Mouse (Mus musculus) kidney, adult 11 months (tissue): ENCODE data around the gene Lingo1.

Experiments
- DNase-seq: peaks from one replicate; pipeline ENCODE4 v3.0.0; 2022

The Lingo1 gene

DNA sequence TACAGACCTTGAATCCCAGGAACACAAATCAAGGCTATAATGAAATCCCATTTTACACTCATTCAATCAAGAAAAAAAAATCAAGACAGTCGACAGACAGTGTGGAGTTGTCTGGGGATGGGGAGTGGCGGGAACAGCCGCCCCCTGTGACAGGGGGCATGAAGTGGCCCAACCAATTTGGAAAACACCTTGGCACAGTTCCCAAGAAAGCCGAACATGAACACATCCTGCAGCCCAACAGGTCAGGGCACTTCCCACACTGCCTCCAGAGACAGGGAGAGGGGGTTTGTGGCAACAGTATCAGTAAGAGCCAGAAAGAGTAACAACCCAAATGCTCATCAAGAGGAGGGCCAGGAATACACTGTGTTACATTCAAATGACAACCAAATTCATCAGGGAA lies 165.3 kb downstream of the Lingo1 start:
- no peak for DNase-seq

DNA sequence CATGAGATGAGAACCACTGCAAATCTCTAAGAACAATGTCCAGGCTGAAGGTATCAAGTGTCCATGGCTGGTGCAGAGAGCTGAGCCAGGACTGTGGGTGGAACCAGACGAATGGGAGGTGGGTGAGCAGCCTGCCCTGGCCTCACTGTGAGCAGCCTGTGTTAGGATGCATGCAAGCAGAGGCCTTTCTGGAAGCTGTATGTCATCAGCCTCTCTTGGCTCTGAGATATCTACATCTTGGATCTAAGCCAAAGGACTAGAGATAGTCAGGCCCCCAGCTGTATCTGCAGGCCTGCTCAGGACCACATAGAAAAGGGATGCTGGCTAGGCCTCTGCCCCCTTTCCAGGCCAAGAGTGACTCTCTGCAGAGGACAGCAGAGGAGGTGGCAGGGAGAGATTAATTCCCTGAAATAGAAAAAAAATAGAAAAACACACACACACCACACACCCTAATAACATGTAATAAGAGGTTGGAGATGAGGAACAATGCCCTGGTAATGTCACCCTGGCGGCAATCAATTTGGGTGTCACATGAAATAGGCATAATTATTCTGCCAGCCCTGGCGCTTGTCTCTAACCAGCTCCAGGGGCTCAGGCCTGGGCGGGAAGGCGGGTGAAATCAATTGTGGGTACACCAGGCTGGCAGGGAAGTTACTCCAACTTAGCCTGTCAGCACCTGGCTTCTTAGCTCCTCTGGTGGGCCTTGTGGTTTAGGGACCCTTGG lies 166.4 kb downstream of the Lingo1 start:
- DNase-seq, result no peak

DNA sequence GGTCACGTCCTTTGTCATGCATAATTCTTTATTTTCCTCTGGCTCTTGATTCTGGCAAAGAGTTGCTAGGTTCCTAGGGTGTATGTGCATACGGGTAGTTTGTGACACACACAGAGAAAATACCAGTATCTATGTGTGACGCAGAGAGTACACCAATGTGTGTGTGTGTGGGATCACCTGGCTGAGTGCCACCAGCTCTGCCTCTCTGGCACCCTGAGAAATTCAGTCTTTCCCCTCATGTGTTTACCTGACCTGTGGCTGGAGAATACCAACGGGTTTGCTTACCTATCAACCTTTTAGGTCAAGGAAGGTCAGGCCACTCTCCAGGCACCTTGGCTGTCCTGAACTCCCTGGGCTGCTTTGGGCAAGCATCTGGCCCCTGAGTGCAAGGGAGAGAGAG lies 169.0 kb downstream of the Lingo1 start:
- DNase-seq, result no peak

DNA sequence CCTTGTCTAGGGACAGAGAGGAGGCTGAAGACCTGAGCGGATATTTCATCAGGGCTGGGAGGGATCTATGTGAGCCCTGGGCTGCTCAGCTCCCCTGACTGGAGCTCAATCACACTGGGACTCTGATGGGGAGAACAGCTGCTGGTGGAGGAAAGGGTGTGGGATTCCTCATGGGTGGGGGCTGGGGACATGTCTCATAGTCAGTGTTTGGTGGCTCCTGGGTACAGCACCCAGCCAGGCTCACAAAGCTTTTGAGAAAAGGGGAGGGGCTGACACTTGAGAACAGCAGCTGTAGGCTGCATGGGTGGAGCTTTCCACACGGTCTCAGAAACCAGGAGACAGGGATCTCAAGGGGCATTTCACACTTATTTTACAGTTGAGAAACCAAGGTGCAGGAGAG lies 171.3 kb downstream of the Lingo1 start:
- no peak for DNase-seq

DNA sequence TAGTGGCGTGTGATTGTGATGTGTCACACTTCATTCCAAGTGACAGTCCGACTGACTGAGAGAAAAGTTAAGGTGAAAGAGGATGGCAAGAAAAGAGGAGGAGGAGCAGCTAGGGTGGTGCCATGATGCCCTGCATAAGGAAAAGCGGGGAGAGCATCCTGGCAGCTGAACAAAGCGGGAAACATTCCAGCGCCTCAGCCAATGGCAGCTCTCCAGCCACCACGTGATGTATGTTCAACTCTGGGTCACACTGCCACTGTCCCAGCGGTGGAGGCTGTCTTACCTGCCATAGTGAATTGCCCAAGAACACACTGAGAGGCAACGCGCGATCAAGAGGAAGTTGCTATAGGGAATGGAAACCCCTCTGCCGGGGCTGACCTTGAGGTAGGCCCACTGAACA lies 172.9 kb downstream of the Lingo1 start:
- DNase-seq, result no peak

DNA sequence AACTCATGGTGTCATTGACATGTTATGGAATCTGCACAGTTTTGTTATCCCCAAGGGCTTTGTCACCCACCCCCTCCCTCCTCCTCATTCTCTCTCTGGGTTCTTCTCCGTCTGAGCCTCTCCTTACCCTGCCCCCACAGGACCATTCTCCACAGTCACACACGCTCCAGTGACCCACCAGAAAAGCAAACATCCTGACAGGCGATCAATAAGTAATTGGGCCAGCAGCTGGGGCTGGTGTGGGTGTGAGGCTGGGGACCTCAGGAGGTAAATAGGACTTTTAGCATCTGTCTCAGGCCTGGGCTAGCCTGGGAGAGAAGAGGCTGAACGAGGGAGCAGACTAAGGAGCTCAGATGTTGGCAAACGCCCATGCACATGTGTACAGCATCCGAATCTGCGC lies 173.5 kb downstream of the Lingo1 start:
- no peak for DNase-seq

DNA sequence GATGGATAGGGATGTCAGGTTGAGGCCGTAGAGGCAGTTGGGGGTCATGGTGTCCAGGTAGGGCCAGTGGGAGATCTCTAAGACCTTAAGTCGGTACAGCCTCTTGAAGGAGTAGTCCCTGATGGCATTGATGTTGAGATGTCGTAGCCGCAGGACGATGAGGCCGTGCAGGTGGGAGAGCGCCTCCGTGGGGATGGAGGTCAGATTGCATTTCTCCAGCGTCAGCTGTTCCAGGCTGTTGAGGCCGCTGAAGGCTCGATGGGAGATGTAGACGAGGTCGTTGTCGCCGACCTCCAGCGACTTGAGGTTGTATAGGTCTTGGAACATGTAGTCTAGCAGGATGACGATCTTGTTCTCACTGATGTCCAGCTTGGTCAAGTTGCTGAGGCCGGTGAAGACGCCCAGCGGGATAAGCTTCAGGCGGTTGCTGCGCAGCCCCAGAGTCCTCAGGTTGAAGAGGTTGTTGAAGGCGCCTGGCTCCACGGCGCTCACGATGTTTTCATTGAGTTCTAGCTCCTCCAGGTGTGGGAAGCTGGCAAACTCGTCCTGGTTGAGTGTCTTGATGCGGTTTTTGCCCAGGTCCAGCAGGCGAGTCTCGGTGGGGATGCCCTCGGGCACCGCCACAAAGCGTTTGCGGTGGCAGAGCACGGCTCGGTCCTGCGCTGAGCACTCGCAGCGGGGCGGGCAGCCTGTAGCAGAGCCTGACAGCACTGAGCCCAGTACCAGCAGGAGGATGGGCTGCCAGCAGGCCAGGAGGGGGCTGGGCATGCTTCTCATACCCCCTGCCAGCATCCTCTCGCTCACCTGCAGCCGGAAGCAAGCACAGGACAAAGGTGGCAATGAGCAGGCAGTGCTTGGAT lies 175.5 kb downstream of the Lingo1 start:
- no peak for DNase-seq

DNA sequence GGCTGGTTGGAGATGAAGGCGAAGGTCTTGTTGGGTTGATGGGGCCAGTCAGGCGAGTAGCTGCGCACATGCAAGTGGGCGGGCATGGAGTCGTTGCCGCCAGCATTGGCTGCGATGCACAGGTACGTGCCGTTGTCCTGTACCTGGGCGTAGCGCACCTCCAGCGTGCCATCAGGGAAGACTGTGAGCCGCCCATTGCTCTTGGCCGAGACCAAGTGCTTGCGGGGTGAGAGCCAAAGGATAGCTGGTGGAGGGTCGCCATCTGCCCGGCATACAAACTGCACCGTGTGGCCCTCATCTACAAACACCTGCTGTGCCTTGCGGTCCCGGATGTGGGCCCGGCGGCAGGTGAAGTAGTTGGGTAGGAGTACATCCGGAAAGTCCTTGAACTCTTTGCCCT lies 176.6 kb downstream of the Lingo1 start:
- no peak for DNase-seq

DNA sequence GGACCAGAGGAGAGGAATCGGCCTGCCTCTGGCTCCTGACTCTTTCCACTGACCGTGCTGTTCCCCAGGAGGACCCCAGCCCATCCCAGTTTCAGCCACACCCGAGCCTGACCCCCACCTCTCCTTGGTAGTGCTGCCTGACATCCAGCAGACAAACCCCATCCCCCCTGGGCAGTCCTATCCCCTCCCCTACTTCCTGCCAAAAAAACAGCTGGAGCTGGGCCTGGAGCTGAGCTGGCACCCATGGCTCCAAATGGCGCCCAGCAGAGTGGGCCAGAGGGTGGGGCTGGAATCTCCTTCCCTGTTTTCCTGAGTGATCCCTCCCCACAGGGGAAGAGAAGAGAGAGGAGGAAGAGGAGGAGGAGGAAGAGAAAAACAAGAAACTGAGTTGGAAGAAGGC lies 177.6 kb downstream of the Lingo1 start:
- DNase-seq, result no peak

DNA sequence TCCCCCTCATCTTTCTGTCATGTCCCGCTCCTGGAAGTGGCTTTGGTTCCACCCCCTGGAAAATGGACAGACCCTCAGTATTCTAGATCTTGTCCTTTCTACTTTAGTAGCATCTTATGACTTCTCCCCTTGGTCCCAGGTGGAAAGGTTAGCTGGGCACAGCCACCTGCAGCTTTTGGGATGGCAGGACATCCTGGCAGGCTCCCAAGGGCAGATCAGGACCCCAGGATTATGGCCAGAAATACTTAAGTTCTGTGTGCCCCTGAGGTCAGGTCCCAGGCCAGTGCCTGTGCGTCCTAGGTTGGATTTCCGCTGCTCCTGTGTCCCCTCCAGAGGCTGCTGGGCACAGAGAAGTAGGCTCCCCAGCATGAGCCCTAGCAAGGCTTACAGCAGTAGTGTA lies 180.2 kb downstream of the Lingo1 start:
- no peak for DNase-seq

DNA sequence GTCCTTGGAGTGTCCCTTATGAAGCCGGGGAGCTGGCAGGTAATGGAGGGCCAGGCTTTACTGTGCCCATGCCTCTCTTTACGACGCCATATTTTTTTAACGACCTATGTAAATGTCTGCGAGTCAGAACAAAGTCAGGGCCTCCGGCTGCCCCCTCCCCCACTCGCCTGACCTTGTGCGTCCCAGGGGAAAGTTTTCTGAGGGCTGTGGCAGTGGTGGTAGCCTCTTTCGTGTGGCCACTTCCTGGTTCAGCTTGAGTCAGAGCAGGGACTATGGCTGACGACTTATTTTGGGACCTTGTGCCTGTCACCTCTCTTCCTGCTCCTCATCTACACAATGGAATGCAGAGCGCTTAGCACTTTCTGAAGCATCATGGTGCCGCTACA lies 183.5 kb downstream of the Lingo1 start:
- DNase-seq, result no peak

DNA sequence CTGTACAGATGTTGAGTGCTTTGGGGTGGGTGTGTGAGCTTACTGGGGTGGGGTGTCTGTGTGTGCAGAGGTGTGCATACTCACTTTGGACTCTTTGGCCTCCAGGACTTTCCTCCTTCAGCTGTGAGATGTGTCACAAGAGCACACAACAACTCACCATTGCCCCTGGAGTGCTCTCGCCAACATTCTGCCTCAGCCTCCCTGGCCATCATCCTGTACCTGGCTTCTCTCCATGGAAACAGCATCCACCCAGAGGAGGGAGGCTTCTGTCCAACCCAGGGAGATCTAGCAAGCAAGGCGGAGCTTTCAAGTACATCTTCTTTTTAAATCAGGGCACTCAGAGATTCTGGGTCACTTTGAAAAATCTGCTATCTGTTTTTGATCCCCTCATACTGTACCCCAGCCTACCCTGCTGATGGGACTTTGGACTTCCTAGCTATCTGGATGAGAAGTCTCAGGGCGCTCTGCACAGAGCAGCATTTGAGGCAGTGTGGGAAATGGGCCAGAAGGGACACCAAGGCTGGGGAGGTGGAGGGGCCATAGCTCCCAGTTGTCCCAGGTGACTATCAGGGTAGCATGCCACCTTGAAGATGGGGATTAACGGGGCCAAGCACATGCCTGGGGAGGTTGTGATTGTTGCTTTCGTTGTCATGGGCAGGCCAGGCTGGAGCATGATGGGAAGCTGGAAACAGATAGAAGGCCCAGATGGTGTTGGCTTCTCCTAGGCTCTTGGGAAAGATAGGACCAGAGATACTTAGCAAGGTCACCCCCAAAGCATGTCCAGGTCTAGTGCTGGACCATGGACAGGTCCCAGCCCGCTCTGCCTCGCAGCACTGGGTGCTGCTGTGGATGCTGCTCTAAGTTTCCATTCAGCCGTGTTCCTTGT lies 184.1 kb downstream of the Lingo1 start:
- DNase-seq, result no peak

DNA sequence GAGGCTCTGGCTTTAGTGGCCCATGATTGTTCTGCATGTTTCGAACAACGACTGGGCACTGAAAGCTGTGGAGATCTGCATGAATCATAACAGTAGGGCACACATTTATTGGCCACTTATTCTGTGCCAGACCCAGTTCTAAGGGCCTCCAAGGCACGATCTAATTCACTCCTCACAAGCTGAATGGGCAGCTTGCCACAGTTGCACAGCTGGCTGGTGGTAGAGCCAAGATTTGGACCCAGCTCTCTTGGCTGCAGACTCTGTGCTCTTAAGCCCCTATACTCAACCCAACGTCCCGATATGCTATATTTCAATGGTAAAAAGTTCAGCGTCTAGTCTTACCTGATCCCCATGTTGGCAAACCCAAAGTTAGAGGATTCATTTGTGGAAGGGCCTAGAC lies 185.3 kb downstream of the Lingo1 start:
- DNase-seq, result no peak

DNA sequence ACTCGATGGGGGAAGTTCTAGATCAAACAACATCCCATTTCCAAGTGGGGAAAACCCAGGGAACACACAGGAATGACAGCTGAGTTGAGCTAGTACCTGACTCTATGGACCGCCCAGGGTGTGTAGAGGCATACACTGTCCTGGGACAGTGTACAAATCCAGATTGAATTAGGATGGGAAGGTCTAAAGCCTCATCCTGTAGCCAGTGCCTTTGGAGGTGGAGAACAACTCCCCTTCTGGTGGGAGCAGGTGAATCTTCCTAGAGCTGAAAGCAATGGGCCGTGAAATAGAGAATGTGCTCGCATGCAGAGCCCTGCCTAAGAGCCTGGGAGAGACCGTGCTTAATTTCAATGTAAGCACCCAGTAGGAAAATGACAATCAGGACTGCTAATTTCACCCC lies 185.8 kb downstream of the Lingo1 start:
- no peak for DNase-seq

DNA sequence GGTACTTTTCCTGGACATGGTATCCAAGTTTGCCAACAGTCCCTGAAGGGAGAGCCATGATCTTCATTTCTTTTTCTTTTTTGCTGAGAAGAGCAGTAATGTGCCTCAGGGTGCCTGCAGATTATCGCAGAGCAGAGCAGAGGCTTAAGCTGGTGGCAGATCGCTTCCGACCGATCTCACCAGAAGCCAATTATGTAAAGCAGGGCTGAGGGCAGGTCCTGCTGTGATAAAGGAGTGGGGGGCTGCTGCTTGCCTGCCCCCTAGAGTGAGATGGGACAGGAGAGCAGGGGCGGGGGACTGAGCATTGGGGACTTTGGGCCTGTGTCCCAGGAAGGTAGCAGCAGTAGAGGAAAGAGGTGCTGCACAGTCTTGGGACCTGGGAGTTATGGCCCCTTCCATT lies 186.8 kb downstream of the Lingo1 start:
- no peak for DNase-seq

DNA sequence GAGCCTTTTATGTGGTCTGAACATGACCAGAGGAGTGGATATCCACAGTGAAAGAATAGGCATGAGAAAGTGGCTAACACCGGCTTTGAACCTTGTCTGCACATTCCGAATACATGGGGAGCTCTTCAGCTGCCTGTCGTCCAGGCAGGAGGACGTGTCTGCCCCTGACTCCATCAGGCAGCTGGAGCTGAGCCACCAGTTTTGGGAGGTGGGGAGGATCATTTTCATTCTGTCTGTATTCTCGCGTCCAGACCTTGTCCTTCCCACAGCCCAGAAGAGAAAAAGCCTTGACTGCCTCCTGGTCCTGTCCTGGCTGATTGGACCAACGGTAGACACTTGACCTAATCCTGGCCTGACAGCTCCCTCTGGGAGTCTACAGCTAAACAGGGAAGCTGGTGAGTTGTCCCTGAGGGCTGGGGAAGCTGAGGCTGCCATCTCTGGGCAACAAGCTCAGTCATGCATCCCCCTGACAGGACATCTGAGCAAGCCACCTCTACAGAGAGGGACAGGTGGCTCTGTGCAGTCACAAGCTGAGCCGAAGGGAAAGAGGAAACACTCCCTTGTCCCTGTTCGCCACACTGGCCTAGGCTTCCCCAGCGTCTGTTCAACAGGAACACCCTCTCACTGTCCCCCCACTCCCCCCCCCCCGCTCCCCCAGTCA lies 187.4 kb downstream of the Lingo1 start:
- DNase-seq, result no peak

DNA sequence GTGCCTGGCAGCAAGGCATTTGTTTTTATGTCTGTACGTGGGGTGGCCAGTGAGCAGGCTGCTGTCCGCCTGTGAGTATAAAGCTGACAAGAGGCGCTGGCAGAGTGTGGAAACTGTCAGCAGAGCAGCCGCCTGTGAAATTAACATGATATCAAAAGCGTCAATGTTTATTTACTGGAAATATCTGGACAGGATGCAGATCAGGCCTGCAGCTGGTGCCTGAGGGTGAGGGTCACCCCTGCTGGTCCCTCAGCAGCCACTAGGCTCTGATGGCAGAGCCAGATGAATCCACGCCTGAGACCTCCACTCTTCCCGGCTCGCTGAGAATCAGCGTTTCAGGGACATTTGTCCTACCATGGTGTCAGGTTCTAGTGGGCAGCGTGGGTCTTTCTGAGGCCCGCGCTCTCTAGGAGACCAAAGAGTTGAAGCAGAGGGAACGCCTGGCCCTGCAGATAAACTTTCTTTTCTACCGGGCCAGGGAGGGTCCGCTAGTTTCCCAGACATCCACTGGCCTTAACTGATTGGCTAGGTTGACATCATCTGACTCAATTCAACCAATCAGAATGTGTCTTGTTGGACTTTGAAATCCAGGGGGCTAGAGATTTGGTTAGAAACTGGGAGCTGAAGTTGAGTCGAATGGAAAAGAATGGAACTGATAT lies 190.1 kb downstream of the Lingo1 start:
- no peak for DNase-seq

DNA sequence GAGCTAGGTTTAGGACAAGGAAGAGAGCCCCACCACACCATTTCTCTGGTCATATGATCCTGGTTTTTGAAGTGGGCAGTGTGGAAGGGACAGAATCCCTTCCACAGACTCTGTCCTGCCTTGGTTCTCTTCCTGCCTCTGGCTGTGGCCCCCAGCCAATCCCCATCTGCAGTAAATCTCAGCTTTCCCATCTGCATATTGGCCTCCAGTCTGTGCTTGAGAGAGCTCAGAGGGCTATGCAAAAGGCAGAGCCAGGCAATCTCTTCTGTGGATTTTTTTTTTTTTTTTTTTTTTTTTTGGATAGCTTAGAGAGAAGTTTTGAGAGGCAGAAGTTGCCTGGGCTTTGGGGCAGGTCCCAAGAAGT lies 190.8 kb downstream of the Lingo1 start:
- DNase-seq, result no peak

DNA sequence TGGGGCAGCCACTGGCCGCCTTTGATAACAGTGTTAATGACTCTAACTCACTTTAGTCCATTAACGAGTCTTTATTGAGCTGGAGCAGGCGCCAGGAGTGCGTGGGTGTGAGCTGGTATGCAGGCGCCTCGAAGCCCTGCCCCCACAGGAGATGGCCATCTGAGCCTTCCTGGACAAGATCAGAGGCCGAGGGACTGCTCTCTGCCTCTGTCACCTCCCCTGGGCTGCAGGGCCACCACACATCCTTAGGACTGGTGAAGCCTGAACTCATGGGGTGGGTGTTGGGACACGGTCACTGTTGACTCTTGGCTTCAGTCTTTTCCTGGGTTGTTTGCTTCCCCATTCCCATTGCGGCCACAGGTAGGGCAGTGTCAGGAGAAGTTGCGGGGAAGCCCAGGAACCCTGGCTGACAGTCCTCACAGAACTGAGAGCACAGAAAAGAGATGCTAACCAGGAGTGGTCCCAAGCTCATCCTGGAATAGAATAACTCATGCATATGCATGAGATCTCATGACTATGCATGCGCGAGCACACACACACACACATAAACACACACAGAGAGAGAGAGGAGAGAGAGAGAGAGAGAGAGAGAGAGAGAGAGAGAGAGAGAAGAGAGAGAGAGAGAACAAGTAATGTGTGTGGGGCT lies 191.3 kb downstream of the Lingo1 start:
- no peak for DNase-seq

DNA sequence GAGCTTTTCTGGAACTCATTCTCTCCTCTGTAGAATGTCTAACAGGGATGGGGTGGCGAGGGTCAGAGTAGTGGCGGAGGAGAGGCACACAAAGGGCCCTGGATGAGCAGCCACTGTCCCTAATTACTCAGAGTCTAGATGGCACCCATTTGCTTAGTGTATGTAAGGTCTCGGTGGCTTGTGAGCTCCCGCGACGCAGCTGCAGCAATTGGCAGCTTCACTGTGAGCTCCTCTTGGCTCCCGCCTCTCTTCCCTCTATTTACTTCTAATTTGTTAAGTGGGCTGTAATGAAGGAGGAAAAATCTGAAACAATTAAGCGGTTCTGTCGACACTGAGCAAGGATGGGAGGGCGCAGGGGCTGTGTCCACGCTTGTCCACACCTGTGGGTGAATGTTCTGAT lies 195.6 kb downstream of the Lingo1 start:
- DNase-seq, result no peak

DNA sequence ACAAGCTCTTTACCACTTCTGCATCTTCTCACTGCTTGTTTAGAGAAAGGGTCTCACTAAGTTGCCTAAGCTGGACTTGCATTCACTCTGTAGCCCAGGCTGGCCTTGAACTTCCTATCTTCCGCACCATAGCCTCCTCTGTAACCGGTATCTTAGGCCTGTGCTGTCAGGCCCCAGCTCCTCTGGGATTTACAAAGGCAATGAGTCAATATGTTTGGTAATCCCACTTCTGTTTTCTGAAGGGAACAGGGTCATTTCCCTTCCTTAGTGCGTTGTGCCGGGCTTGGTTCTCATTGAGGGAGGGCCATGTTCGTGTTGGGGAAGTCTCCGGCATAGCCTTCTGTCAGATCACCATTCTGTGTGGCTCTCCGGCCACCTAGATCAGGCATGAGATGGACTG lies 203.6 kb downstream of the Lingo1 start:
- no peak for DNase-seq
